Mouse (Mus musculus) G1E (cell line): Measurements from ENCODE around the gene Fhl3. TPM values are rescaled to one million over a fixed set of nuclear protein-coding genes. Genes with fewer than 3 reads are reported as not detected.

ENCODE experiments used
- ATAC-seq: 2 replicates; pipeline ENCODE4 v1.8.0; 2016; ENCODE audit warnings: mild to moderate bottlenecking; ENCODE audit not compliant: insufficient number of reproducible peaks, poor library complexity, low FRiP score, severe bottlenecking; ENCODE audit errors: extremely low read depth
- DNase-seq: peaks from one replicate; pipeline ENCODE4 v3.0.0; 2012; ENCODE audit warnings: low spot score
- H3K27me3 ChIP-seq: 2 replicates; pipeline ENCODE4 v1.6.1; 2012; ENCODE audit warnings: mild to moderate bottlenecking, low read length, inconsistent platforms; ENCODE audit not compliant: insufficient read depth
- H3K36me3 ChIP-seq: replicated peaks from 2 replicates; pipeline ENCODE3; 2012; ENCODE audit warnings: mild to moderate bottlenecking, inconsistent platforms
- H3K4me1 ChIP-seq: 2 replicates; pipeline ENCODE4 v1.6.1; 2012; ENCODE audit warnings: low read depth, low read length, inconsistent platforms, mixed read lengths; ENCODE audit not compliant: insufficient read depth
- H3K4me3 ChIP-seq: 2 replicates; pipeline ENCODE4 v1.5.1; 2012; ENCODE audit warnings: low read depth, mild to moderate bottlenecking, inconsistent platforms, low read length, moderate library complexity, mixed read lengths
- H3K9me3 ChIP-seq: replicated peaks from 2 replicates; pipeline ENCODE4 v1.6.1; 2012; ENCODE audit warnings: inconsistent platforms
- CTCF ChIP-seq: IDR thresholded peaks from 2 replicates; pipeline ENCODE4 v1.5.1; 2012; ENCODE audit warnings: low read depth, low read length, inconsistent platforms, mixed read lengths
- GATA1 ChIP-seq: IDR thresholded peaks from 2 replicates; pipeline ENCODE4 v1.6.1; 2012; ENCODE audit warnings: borderline replicate concordance, low read length, inconsistent platforms, mixed read lengths
- GATA2 ChIP-seq: IDR thresholded peaks from 2 replicates; pipeline ENCODE4 v1.6.1; 2012; ENCODE audit warnings: low read depth, low read length, inconsistent platforms, borderline replicate concordance
- POLR2AphosphoS5 ChIP-seq: IDR thresholded peaks from 2 replicates; pipeline ENCODE4 v1.6.1; 2012; ENCODE audit warnings: low read depth, low read length, inconsistent platforms; ENCODE audit not compliant: insufficient replicate concordance
- TAL1 ChIP-seq: conservative IDR thresholded peaks from 2 replicates; pipeline ENCODE4 v1.6.1; 2012; ENCODE audit warnings: low read depth, low read length, inconsistent platforms, mixed read lengths
- polyA plus RNA-seq: library from polyadenylated mRNA; stranded (reverse); fragments of >175 nt; gene quantifications from 2 replicates; pipeline ENCODE4 v1.2.3, GENCODE M21; 2012
- total RNA-seq, 2 experiments: library from RNA; stranded (forward) in 1 of 2; stranded (reverse) in 1 of 2; fragments of 200-1000 nt in 1 of 2; fragments of >200 nt in 1 of 2; fragmentation: Nextera tagmentation in 1 of 2; gene quantifications; 2 replicates each; pipeline ENCODE4 v1.2.3; 2014 to 2017

Gene Fhl3
- total and polyA plus RNA-seq, 3 experiments, result 15.2 to 27.6 (median 22.9) TPM

- no peaks in the 10 kb centered on the region for H3K4me1 ChIP-seq
- no peak for ATAC-seq
- H3K36me3 ChIP-seq, result no peaks in the 10 kb centered on the region
- H3K27me3 ChIP-seq, result peaks cover 17% of the 10 kb centered on the region; the same call in 1 of the 2 replicates
- DNase-seq, result no peak
- no peak overlapping the region for H3K4me3 ChIP-seq
- no peaks in the 10 kb centered on the region for H3K9me3 ChIP-seq
- TF ChIP-seq TAL1 (no peak), CTCF (no peak), POLR2AphosphoS5 (no peak), GATA1 (no peak), GATA2 (no peak)
These were observed 32.4 kb upstream of the Fhl3 start for GRCm38 (mm10) chr4:124668078-124668477.

- H3K9me3 ChIP-seq, result no peaks in the 10 kb centered on the region
- DNase-seq (no peak), ATAC-seq (no peak)
- peaks cover 14% of the 10 kb centered on the region; the same call in 1 of the 2 replicates for H3K27me3 ChIP-seq
- H3K4me3 ChIP-seq, result no peak overlapping the region
- TF ChIP-seq POLR2AphosphoS5 (no peak), GATA1 (no peak), CTCF (no peak)
- H3K36me3 ChIP-seq, result peaks cover 10% of the 10 kb centered on the region
- H3K4me1 ChIP-seq, result no peaks in the 10 kb centered on the region
These were observed 30.3 kb upstream of the Fhl3 start for GRCm38 (mm10) chr4:124670232-124670631.

- H3K36me3 ChIP-seq, result peaks cover 22% of the 10 kb centered on the region
- DNase-seq (no peak), ATAC-seq (no peak)
- H3K4me3 ChIP-seq, result no peak overlapping the region
- peaks cover 12% of the 10 kb centered on the region; the same call in 1 of the 2 replicates for H3K27me3 ChIP-seq
- TF ChIP-seq GATA1, result no peak
- no peak for TF ChIP-seq CTCF
- no peak for TF ChIP-seq TAL1
- TF ChIP-seq GATA2, result no peak
- 0 out of 2 replicates have a peak, but pooled peaks cover 2% of the 10 kb centered on the region for H3K4me1 ChIP-seq
- H3K9me3 ChIP-seq, result no peaks in the 10 kb centered on the region
These were observed 28.9 kb upstream of the Fhl3 start for GRCm38 (mm10) chr4:124671583-124671982.

- H3K27me3 ChIP-seq, result peaks cover 12% of the 10 kb centered on the region; the same call in 1 of the 2 replicates
- H3K36me3 ChIP-seq, result peaks cover 32% of the 10 kb centered on the region
- DNase-seq (no peak), ATAC-seq (no peak)
- no peaks in the 10 kb centered on the region for H3K9me3 ChIP-seq
- 0 out of 2 replicates have a peak, but pooled peaks cover 2% of the 10 kb centered on the region for H3K4me1 ChIP-seq
- no peak for TF ChIP-seq TAL1
- TF ChIP-seq GATA2, result no peak
- TF ChIP-seq CTCF, result no peak
- no peak for TF ChIP-seq POLR2AphosphoS5
- TF ChIP-seq GATA1, result no peak
- no peak overlapping the region for H3K4me3 ChIP-seq
These were observed 27.9 kb upstream of the Fhl3 start for GRCm38 (mm10) chr4:124672347-124673320.

- Histone ChIP-seq H3K4me3 (no peak overlapping the region), H3K27me3 (peaks cover 10% of the 10 kb centered on the region; the same call in 1 of the 2 replicates), H3K36me3 (peaks cover 49% of the 10 kb centered on the region), H3K9me3 (no peaks in the 10 kb centered on the region), H3K4me1 (0 out of 2 replicates have a peak, but pooled peaks cover 2% of the 10 kb centered on the region)
- DNase-seq, result no peak
- no peak for ATAC-seq
- TF ChIP-seq GATA2 (no peak), TAL1 (no peak), POLR2AphosphoS5 (no peak), GATA1 (no peak), CTCF (no peak)
These were observed 26.0 kb upstream of the Fhl3 start for GRCm38 (mm10) chr4:124674334-124675032.

GRCm38 (mm10) chr4:124675037-124675436 is 25.5 kb upstream of the Fhl3 start:
- Histone ChIP-seq H3K9me3 (no peaks in the 10 kb centered on the region), H3K4me3 (no peak overlapping the region), H3K27me3 (peaks cover 10% of the 10 kb centered on the region; the same call in 1 of the 2 replicates), H3K36me3 (peaks cover 54% of the 10 kb centered on the region), H3K4me1 (0 out of 2 replicates have a peak, but pooled peaks cover 2% of the 10 kb centered on the region)
- DNase-seq (peak; percentile 53), ATAC-seq (no peak)
- TF ChIP-seq CTCF (peak; percentile 44; the same call in 1 of the 2 replicates), GATA1 (no peak)

- DNase-seq, result no peak
- no peak for ATAC-seq
- peaks cover 63% of the 10 kb centered on the region for H3K36me3 ChIP-seq
- TF ChIP-seq POLR2AphosphoS5, result no peak
- no peak for TF ChIP-seq CTCF
- TF ChIP-seq TAL1, result no peak
- no peaks in the 10 kb centered on the region for H3K9me3 ChIP-seq
- 0 out of 2 replicates have a peak, but pooled peaks cover 2% of the 10 kb centered on the region for H3K4me1 ChIP-seq
- H3K27me3 ChIP-seq, result peaks cover 7% of the 10 kb centered on the region; the same call in 1 of the 2 replicates
- no peak overlapping the region for H3K4me3 ChIP-seq
These were observed 24.5 kb upstream of the Fhl3 start for GRCm38 (mm10) chr4:124675958-124676357.
